Mouse (Mus musculus) MEL-GATA-1-ER (cell line): ENCODE results near the gene H3f3b.

Experiments used
- DNase-seq: peaks from one replicate; pipeline ENCODE4 v3.0.0-alpha.2; 2012; ENCODE audit warnings: low read depth; ENCODE audit errors: extremely low read depth

The H3f3b gene

DNA sequence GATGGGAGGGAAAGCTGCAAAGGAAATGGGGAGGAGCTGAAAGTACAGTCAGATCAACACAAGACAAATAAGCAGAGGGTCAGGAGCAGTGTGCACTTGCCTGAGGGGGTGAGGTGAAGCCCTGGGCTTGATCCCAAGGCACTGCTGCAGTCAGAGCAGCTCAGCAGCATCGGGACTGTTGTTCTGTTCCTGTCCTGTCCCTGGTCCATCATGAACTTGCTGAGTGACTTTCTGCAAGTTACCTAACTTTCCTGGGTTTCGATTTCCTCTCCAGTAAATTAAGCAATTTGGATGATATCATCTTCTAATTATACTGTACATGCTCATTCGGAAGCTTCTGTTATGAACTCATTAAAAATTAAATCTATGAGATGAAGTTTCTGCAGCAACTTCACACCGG is at the start of gene H3f3b:
H3f3b (minus strand) TSS at position 207 of the 400 bp plus-strand sequence.
- no peak for DNase-seq

DNA sequence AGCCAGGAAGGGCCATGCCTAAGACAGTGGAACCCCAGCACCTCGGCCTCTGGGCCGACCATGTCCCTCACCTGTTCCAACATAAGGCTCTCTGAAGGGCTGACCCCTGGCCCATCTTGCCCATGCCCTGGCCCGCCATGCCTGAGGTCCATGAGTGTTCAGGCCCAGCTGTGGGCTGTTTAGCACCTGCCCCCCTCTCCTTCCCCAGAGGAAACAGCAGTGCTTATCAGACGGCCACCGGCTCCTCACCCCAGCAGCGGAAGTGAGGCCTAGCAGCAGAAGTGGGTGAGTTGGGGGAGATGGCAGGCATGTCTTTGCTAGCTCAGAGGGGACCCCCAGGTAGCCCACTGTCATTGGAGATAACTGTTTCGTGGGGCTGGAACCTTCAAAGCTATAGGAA is 49.1 kb upstream of the H3f3b start:
- DNase-seq = no peak

DNA sequence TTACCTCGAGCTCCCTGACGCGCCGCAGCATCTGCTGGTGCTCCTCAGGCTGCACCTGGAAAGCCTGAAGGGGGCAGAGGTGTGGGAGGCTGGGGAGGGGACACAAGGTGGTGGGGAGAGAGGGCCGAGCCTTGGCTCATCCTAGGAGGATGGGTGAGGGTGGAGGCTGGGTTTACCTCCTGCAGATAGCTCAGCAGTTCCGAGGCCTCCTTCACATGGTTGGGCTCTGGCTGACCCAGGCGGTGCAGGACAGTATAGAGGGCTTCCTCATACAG is 48.4 kb upstream of the H3f3b start:
- no peak for DNase-seq

DNA sequence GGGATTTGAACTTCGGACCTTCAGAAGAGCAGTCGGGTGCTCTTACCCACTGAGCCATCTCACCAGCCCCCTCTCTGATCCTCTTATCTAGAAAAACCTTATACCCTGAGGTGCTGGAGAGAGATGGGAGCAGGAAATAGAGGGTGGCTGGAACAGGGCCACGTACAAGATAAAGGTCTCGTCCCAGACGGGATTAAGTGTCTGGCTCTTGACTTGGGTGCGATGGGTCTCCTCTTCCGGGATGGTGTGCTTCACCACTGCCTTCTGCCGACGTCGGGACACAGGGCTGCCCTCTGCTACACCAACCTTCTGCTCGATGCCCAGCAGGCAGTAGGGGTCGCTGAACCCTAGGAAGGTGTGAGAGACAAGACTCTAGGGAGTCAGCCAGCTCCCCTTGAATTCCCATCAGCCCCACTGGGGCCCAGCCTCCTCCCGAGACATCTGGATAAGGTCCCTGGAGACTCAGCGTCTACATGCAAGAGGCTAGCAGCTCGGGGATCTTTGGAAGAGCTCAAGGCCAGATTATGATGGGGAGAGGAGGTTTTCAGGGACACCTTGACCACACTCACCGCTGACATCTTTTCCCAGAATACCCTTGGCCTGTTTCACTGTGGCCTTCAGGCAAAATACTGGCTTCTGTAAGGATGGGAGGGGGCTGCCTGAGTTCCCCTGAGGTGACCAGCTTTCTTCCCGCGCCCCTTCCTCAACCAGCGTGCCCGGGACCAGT is 47.9 kb upstream of the H3f3b start:
- DNase-seq = peak; percentile 95

DNA sequence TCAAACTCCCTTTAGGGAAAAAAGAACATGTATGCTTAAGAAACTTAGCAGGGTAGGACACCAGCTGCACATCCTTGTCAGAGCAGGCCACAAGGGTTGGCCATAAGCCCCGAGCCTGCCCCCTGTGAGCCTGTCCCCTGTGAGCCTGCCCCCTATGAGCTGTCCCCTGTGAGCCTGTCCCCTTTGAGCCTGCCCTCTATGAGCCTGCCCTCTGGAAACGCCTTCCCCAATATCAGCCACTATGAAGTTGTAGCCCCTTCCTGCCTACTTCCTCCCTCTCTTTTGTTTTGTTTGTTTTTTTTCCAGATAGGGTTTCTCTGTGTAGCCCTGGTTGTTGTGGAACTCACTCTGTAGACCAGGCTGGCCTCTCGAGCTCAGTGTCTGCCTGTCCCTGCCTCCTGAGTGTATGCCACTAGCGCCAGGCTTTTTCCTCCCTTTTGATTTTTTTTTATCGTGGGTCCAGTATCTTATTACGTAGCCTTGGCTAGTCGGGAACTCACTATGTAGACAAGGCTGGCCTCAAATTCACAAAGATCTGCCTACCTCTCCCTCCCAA is 46.8 kb upstream of the H3f3b start:
- no peak for DNase-seq

DNA sequence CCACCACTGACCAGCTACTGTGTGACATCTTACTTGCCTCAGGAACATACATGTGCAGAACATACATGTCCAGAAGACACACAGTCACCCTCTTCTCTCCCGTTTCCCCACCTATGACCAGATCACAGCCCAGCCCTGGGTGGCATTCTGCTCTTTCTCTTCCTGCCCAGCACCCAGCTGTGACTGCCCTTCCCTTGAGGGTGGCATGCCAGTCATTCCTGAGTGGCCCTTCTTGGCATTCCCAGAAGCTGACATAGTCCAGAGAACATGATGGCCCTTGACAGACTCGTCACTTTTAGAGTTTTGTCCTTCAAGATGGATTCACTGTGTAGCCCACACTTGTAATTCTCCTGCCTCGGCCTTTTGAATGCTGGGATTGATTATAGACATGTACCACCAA is 44.8 kb upstream of the H3f3b start:
- DNase-seq = no peak

DNA sequence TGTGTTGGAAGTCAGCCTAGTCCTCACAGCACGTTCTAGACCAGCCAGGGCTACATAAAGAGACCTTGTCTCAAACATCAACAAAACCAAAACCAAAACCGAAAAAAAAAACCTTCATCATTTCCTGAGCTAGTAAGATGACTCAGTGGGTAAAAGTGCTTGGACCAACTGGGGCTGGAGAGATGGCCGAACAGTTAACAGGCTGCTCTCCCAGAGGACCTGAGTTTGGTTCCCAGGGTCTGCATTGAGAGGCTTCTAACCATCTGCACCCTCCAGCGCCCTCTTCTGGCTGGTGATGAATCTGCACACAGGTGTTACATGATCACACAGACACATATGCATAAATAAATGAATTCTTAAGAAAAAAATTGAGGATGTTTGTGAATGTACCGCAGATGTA is 43.7 kb upstream of the H3f3b start:
- DNase-seq = no peak

DNA sequence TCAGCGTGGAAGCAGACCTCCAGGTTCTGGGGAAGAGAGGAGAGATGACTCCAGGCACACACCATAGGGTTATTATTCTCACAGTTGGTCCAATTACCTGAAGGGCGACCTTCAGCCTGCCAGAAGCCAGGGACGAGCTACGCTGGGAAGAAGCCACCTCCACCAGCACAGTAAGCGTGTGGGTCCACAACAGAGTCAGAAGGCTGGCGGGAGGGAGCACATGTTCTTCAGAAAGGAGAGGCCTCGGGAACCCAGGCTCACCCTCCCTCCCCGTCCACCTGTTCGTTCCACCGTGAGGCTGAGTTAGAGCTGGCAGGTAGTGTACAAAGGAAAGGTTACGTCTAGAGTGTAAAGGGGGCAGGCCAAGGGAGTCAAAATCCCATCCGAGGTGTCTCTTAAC is 37.6 kb upstream of the H3f3b start:
- no peak for DNase-seq

DNA sequence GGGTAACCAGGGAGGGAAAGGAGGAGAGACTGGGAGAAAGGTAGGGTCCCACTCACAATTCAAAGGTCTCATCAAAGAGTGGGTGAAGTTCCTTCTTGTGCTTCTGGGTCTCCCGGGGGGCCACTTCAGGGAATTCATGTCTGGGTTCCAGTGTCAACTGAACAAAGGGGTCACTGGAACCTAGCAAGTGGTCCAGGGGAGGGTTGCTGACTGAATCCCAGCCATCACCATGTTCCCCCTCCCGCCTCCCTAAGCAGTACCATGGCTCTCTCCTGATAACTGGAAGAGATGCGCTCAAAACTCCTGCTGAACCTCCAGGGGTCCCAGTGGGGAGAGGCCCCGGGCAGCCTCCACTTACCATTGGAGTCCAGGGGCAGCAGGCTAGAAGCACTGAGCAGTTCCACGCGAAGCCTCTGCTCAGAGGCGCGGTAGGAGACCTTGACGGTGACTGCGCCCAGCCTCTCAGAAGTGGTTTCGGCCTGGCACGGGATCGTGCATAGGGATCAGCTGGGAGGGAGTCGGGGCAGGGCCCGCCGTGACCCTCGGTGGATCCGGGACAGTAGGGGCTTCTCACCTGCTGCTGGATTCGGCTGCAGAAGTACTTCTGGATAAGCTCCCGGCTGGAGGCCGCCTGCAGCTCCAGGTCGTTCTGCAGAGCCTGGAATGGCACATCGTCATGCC is 36.6 kb upstream of the H3f3b start:
- no peak for DNase-seq

DNA sequence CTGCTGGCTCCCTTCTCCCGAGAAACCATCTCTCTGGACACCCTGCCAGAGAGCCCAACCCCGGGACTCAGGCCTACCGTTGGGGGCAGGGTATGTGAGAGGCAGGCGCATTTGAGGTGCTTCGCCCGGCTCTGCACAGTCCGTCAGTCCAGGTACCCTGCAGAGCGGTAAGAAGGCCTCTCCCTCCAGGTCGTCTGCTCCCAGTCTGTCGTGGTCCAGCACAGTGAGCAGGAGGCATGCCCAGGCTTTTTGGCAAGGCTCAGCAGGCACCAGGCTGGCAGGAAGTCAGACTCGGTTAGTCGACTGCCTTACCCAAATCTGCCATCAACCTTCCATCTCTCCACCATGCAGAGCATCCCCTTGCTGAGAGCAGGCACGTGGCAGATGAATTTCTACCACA is 35.8 kb upstream of the H3f3b start:
- DNase-seq = no peak

DNA sequence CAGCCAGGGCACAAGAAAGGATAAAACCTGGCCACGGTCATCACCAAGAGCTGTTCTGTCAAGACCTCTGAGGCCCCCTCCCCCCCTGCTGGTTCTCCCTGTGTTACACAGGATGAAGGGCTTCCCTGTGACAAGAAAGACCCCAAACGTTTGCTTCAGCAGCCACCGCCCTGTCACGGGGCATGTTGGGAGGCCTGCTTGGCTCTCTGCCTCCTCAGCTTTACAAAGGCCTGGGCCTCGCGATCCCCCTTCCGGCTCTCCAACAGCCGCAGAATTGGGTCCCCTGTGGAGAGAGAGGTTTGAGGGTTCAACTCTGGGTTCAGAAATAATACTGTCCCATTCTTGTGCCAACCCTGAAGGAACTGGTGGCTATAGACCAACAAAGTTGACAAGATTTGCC is 34.8 kb upstream of the H3f3b start:
- DNase-seq = no peak

DNA sequence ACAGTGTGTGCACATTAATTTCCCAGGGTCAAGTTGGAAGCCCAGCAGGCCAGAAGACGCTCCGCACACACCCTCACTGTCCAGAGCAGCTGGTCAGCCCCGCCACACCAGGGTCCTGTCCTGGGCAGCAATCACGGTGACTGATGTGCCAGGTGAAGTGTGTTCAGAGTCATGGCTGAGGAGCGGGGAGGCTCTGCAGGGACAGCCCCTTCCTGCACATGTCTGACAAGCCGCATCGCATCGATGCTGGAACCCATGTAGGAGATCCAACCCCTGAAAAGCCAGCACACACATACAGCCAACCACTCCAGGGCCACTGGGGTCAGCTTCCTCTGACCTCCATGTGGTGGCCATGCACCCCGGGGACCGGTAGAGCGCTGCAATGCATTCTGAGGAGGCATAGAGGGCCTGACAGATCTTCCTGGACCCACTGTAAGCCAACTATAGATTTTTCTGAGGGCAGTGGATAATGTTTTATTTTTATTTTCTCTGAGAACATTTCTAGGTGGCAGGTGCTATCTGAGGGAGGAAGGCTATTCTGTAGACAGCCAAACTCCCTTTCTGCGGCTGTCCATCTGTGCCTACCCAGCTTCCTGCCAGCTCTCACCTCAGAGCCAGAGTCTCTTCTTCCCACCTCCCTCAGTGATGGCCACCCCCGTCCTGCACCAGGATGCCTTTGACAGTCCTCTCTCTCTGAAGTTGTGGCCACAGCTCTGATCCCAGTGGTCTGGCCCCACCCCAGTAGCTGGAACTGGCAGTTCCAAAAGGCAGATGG is 34.1 kb upstream of the H3f3b start:
- no peak for DNase-seq

DNA sequence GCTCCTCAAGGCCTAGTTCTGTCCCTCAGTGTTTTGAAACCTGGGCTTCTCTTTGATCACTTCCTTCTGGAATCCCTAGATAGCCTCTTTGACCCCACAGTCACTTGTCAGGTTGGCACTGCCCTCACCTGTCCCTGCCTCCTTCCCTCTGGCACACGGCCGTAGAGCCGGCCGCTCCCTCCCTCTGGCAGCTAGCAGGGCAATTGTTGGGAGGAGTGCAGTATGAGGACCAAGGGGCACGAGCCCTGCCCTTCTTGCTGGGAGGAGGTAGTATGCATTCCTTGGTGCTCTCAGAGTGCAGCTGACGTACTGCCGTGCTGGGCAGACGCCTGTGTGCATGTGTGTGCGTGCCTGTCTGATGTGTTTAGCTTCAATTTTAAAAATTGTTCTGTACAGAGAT is 32.8 kb upstream of the H3f3b start:
- DNase-seq = no peak

DNA sequence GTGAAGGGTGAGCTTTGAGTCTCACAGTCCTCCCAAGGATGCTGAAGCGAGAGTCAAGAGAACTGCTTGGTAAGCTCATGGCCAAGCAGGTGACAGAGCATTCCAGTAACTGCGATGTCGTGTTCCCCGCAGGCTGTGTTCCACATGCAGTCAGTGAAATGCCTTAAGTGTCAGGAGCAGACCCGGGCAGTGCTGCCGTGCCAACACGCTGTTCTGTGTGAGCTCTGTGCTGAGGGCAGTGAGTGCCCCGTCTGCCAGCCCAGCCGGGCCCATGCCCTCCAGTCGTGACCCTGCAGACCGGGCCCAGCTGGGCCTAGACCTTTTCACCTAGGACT is 31.9 kb upstream of the H3f3b start:
- DNase-seq = no peak

DNA sequence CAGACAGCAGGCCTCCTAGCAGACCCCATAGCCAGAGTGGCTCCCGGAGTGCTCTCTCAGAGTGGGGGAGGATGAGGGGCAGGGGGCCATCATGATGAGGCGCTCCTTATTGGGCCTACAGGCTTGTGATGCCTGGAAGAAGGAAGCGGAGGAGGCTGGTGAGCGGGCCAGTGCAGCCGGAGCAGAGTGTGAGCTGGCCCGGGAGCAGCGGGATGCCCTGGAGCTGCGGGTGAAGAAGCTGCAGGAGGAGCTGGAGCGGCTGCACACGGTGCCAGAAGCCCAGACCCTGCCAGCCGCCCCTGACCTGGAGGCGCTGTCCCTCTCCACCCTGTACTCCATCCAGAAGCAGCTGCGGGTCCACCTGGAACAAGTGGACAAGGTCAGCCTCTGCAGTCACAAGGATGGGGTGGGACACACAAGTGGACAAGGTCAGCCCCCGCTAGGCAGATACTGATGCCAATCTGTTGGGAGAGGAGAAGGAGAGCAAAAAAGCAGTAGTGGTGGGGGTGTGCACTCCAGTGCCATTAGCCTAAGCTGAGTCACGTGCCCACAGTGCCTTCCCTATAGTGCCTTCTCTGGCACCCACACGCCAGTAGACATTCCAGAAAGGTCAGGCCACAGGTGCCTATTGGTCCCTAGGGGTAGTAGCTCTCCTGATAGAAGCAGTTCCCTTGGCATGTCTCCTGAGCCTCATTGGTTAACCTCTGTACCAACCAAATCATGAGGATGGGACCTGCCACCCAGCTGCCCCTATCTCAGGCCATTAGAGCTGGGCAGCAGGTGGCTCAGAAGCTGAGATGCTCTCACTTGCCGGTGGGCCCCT is 31.3 kb upstream of the H3f3b start:
- DNase-seq = no peak

DNA sequence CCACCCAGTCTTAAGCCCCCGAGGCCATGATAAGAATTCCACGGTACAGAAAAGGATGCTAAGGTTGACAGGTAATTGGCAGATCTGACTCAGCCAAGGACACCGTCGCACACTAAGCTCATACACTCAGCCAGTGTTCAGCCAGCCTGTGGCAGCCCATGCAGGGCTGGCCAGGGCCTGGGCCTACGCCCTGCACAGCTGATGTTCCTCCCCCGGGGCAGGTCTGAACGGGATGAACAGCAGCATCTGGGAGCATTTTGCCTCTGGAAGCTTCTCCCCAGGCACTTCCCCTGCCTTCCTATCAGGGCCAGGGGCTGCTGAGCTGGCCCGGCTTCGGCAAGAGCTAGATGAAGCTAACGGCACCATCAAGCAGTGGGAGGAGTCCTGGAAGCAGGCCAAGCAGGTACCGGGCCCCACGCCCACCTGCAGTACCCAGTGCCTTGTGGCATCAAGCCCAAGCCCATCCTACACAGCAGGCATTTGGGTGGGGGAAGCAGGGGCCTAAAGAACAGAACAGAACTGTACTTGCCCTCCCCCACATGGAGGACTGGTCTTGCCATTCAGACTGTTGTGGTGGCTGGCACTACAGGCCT is 30.4 kb upstream of the H3f3b start:
- no peak for DNase-seq

DNA sequence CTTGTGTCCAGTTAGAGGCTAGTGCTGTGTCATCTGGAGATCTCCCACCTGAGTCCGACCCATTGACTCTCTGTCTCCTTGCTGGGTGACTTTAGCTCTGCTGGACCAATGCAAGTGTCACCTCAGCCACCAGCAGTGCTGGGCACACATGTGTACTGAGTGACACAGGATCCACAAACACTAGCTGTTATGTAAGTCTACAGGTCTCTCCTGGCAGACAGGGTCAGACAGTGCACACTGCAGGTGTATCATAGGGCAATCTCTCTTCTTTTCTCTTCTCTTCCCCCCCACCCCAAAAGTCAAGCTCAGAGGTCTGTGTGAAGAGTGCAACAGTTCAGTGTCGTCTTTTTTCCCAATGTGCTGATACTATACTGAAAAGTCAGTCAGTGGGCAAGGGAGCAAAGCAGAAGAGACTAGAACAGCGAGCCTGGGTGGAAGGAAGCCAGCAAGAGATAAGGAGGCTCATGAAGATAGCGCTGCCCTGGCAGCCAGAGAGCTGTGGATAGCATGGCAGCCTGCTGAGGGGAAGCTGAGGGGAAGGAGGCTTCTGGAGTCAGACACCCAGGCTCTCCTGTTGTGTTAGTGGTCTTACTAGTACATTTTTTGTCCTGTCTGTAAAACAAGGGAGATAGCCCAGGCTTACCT is 29.6 kb upstream of the H3f3b start:
- peak; percentile 85 for DNase-seq

DNA sequence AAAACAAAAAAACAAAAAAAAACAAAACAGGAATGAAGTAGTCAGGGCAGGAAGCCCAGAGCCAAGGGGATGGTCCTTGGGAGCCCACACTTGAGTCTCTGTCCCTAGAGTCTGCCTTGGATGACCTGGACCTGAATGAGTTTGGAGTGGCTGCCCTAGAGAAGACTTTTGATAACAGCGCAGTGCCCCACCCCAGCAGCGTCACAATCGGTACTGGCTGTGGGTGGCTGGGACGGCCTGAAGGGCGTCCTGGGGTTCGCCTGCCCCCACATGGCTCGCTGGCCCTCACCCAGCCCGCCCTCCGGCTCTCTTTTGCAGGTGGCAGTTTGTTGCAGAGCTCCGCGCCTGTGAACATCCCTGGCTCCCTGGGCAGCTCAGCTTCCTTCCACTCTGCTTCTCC is 28.1 kb upstream of the H3f3b start:
- DNase-seq = no peak

DNA sequence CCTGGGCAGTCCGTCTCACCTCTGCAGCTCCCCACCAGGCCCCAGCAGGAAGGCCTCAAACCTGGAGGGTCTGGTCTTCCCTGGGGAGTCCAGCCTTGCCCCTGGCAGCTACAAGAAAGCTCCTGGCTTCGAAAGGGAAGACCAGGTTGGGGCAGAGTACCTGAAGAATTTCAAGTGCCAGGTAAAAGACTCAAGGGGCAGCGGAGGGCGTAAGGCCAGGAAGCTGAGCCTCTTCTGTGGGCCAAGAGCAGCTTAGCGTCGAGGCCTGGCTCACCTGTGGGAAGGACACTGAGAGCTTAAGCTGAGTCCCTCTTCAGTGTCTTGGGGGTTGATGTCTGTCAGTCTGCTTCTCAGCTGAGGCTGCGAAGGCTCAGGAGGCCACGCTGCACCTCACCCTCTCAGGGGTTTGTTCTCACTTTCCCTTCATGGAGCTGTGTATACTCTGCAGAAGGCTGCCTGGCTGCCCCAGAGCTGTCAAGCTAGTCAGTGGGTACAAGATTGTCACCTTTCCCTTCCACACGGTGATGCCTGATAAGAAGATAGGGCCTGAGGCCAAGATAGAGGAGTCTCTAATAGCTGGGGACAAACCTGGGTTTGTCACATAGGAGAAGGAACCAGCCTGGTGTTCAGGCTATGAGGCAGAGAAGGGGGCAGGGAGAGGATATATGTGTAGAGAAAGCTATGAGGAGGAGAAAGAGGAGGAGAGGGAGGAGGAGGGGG is 25.9 kb upstream of the H3f3b start:
- peak; percentile 29 for DNase-seq

DNA sequence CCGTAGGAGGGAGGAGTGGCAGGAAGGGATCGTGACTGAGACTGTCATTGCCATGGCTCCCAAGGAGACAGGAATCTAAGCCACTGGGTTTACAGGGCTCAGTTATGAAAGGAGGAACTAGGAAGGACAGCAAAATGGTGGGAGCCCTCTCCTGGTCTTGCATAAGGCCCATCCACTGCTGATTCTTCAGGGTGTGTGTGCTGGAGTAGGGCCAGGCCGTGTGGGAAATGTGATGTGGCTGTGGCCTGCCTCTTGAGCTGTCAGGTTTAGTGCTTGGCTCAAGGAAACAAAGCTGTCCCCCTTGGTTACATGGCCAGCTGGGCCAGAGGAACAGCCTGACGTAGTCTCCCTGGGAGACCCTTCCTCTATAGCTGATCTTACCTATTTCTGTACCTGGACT is 22.4 kb upstream of the H3f3b start:
- DNase-seq = no peak
